Mouse (Mus musculus) erythroid progenitor cell, adult 5-6 weeks (primary cell): ENCODE data around the gene Zfp771. TPM values are rescaled to one million over a fixed set of nuclear protein-coding genes. Genes with fewer than 3 reads are reported as not detected.
"Not testable (repeated sequence)": the region's sequence is repeated elsewhere in the genome, so short reads cannot be mapped to it uniquely, and the experiment has no call there.

Experiments
- ATAC-seq: replicated peaks from 2 replicates; pipeline ENCODE4 v1.8.0; 2016; ENCODE audit warnings: moderate number of reproducible peaks, mild to moderate bottlenecking, moderate TSS enrichment, inconsistent platforms; ENCODE audit not compliant: poor library complexity, low FRiP score, severe bottlenecking
- total RNA-seq, 2 experiments: library from RNA; stranded (forward) in 1 of 2; stranded (reverse) in 1 of 2; fragments of 150-400 nt in 1 of 2; fragments of 186-747, 209-891 nt in 1 of 2; gene quantifications; 2 replicates each; pipeline versions ENCODE4 v1.2.3 to v1.2.4; 2015 to 2017; ENCODE audit warnings: low replicate concordance in 2 of 2

Zfp771 gene
- total RNA-seq, 2 experiments from 2014 or later = not detected

- no peak for ATAC-seq
Observed at GRCm38 (mm10) chr7:127244658-127245510, 810 bp downstream of the Zfp771 start.

GRCm38 (mm10) chr7:127250511-127250910 is 6.4 kb downstream of the Zfp771 start:
- not testable (repeated sequence) for ATAC-seq

- ATAC-seq = no peak
Observed at GRCm38 (mm10) chr7:127252414-127252813, 8.3 kb downstream of the Zfp771 start.

GRCm38 (mm10) chr7:127253341-127253740 is 9.3 kb downstream of the Zfp771 start:
- no peak for ATAC-seq

GRCm38 (mm10) chr7:127253821-127254769 is 10.0 kb downstream of the Zfp771 start:
- ATAC-seq = peak; percentile 90

GRCm38 (mm10) chr7:127255008-127255407 is 10.9 kb downstream of the Zfp771 start:
- ATAC-seq = no peak

- no peak for ATAC-seq
Observed at GRCm38 (mm10) chr7:127255965-127256364, 11.9 kb downstream of the Zfp771 start.

- no peak for ATAC-seq
Observed at GRCm38 (mm10) chr7:127256518-127256917, 12.4 kb downstream of the Zfp771 start.

GRCm38 (mm10) chr7:127259186-127259905 is 15.3 kb downstream of the Zfp771 start:
- no peak for ATAC-seq

- ATAC-seq = peak; percentile 97
Observed at GRCm38 (mm10) chr7:127260309-127261111, 16.4 kb downstream of the Zfp771 start, which contains the start of gene Dctpp1. TSS of gene Dctpp1 (minus strand) at chr7:127260709.

- ATAC-seq = no peak
Observed at GRCm38 (mm10) chr7:127262218-127262961, 18.3 kb downstream of the Zfp771 start.

- no peak for ATAC-seq
Observed at GRCm38 (mm10) chr7:127263526-127263925, 19.5 kb downstream of the Zfp771 start.

- no peak for ATAC-seq
Observed at GRCm38 (mm10) chr7:127270256-127270655, 26.2 kb downstream of the Zfp771 start.

- ATAC-seq = no peak
Observed at GRCm38 (mm10) chr7:127270666-127271065, 26.6 kb downstream of the Zfp771 start.

GRCm38 (mm10) chr7:127271093-127271492 is 27.0 kb downstream of the Zfp771 start:
- no peak for ATAC-seq

- ATAC-seq = no peak
Observed at GRCm38 (mm10) chr7:127272566-127272965, 28.5 kb downstream of the Zfp771 start.

GRCm38 (mm10) chr7:127273118-127273923 is 29.2 kb downstream of the Zfp771 start:
- ATAC-seq = peak; percentile 23
